Mouse (Mus musculus): ENCODE measurements at regions not wholly inside any gene's neighbourhood (a gene's known extent, or its start where the extent isn't known, plus 50 kb on each side); places are given as distances from the start of the nearest gene placed in this dataset.

- Histone ChIP-seq H3K4me3 (ENCODE audit: control insufficient read depth in 1 of 2, insufficient read depth in 1 of 2, low read depth in 2 of 2, low read length in 2 of 2) (no peak overlapping the region), H3K9ac (ENCODE audit: control insufficient read depth, low read depth, low read length, poor library complexity, severe bottlenecking) (no peak overlapping the region), H3K27ac (ENCODE audit: control insufficient read depth, low read depth, low read length) (no peak overlapping the region), H3K4me1 (ENCODE audit: control insufficient read depth in 1 of 2, insufficient read depth in 2 of 2, low read length in 2 of 2) (no peaks in the 10 kb centered on the region), H3K36me3 (ENCODE audit: control insufficient read depth in 1 of 2, insufficient read depth in 2 of 2, low read length in 2 of 2) (no peaks in the 10 kb centered on the region), H3K9me3 (replicated peaks; ENCODE audit: insufficient read depth, low read length) (no peaks in the 10 kb centered on the region), H3K27me3 (ENCODE audit: control insufficient read depth in 1 of 2, insufficient read depth in 2 of 2, low read length in 2 of 2) (no peaks in the 10 kb centered on the region), H3K79me2 (ENCODE audit: control insufficient read depth, insufficient read depth, low read length, poor library complexity) (no peaks in the 10 kb centered on the region)
- DNase-seq (ENCODE audit: low read depth, low spot score): no peak
- no peak for TF ChIP-seq GABPA (IDR thresholded peaks at IDR 0.05; ENCODE audit: low read depth, low read length)
- no peak for TF ChIP-seq POLR2AphosphoS2 (IDR thresholded peaks at IDR 0.05; ENCODE audit: low read length)
- no peak for TF ChIP-seq ETS1 (IDR thresholded peaks at IDR 0.05; ENCODE audit: low read depth, low read length)
- TF ChIP-seq MYB (IDR thresholded peaks at IDR 0.05; ENCODE audit: low read depth, low read length): no peak
Observed at GRCm38 (mm10) chr12:13753878-13754277, 398.0 kb downstream of the Fam84a start.

DNA sequence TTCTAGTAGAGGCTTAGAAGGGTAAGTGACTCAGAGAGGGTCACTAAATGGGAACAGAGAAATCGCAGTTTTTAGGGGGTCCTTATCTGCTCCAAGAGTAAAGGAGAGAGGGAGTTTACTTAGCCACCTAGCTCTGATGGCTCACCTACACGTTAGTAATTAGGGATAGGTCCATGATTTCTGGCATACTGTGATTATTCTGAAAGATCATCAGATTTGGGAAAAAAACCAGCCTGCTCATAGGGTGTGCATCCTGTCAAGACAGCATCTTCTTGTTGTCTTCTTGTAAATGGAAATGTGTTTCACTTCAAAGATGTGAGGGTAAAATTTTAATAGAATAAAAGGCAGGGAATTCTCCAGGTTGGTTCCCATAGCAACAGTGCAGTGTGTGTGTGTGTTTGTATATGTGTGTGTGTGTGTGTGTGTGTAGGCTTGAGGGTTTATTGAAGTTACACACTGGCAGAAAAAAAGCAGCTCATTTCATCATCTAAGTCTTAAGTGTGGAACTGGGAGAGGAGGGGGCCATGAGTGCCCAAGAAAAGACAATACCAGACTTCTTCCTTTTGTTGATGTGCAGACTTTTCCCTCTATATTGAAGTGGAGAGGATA is 407.4 kb downstream of the Fam84a start:
- Histone ChIP-seq H3K79me2 (ENCODE audit: control insufficient read depth, insufficient read depth, low read length, poor library complexity) (no peaks in the 10 kb centered on the region), H3K9me3 (replicated peaks; ENCODE audit: insufficient read depth, low read length) (no peaks in the 10 kb centered on the region), H3K9ac (ENCODE audit: control insufficient read depth, low read depth, low read length, poor library complexity, severe bottlenecking) (no peak overlapping the region), H3K4me1 (ENCODE audit: control insufficient read depth in 1 of 2, insufficient read depth in 2 of 2, low read length in 2 of 2) (no peaks in the 10 kb centered on the region), H3K36me3 (ENCODE audit: control insufficient read depth in 1 of 2, insufficient read depth in 2 of 2, low read length in 2 of 2) (no peaks in the 10 kb centered on the region), H3K4me3 (ENCODE audit: control insufficient read depth in 1 of 2, insufficient read depth in 1 of 2, low read depth in 2 of 2, low read length in 2 of 2) (no peak overlapping the region), H3K27ac (ENCODE audit: control insufficient read depth, low read depth, low read length) (no peak overlapping the region), H3K27me3 (ENCODE audit: control insufficient read depth in 1 of 2, insufficient read depth in 2 of 2, low read length in 2 of 2) (no peaks in the 10 kb centered on the region)
- DNase-seq (ENCODE audit: low read depth, low spot score): no peak
- TF ChIP-seq ZNF384 (IDR thresholded peaks at IDR 0.05; ENCODE audit: low read depth, low read length) (no peak), SIN3A (IDR thresholded peaks at IDR 0.05; ENCODE audit: low read length) (no peak), NRF1 (IDR thresholded peaks at IDR 0.05; ENCODE audit: insufficient read depth, low read depth, low read length, poor library complexity, severe bottlenecking) (no peak), JUND (IDR thresholded peaks at IDR 0.05; ENCODE audit: low read depth, low read length) (no peak), ETS1 (IDR thresholded peaks at IDR 0.05; ENCODE audit: low read depth, low read length) (no peak), MXI1 (IDR thresholded peaks at IDR 0.05; ENCODE audit: low read depth, low read length) (no peak), KAT2A (conservative IDR thresholded peaks at IDR 0.05; ENCODE audit: low read depth, low read length) (no peak)

DNA sequence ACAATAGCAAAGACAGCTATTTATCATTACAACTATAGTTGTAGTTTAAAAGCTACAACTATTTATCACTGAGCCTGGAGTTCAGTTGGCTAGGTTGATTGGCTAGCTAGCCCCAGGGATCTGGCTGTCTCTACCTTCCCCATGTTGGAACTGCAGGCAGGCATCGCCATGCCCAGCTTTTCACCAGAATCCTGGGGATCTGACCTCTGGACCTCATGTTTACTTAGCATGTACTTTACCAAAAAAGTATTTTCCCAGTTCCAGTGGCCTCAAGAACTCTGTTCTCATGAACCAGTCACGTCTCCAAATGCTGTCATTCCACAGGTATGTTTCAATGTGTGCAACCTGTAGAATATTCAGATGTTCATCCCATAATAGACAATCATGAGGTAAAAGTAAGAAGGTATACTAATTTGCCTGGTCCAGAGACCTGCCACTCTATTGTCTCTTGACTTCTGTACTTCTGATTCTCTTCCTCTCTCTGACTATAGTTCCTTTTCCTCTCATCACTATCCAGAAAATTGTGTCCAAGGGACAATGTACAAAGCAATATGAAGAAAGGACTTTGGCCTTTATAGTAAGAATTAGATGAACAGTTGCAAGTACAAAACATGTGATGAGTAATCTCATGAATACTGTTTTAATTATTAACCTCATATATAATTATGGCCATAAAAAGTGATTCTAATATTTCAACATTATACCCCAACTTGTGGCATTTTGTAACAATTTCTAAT is 421.8 kb downstream of the Fam84a start:
- DNase-seq (ENCODE audit: low read depth, low spot score): no peak
- H3K27me3 ChIP-seq (ENCODE audit: control insufficient read depth in 1 of 2, insufficient read depth in 2 of 2, low read length in 2 of 2): no peaks in the 10 kb centered on the region
- no peak for TF ChIP-seq TAL1 (IDR thresholded peaks at IDR 0.05; ENCODE audit: low read length)
- TF ChIP-seq POLR2AphosphoS5 (IDR thresholded peaks at IDR 0.05; ENCODE audit: borderline replicate concordance, low read depth, low read length): no peak
- no peak for TF ChIP-seq UBTF (IDR thresholded peaks at IDR 0.05; ENCODE audit: borderline replicate concordance, insufficient read depth, low read depth, low read length)
- no peak for TF ChIP-seq RAD21 (IDR thresholded peaks at IDR 0.05; ENCODE audit: low read depth, low read length)
- no peak for TF ChIP-seq ZKSCAN1 (IDR thresholded peaks at IDR 0.05; ENCODE audit: low read depth, low read length)
- no peak for TF ChIP-seq GATA1 (IDR thresholded peaks at IDR 0.05; ENCODE audit: low read depth, low read length)
- TF ChIP-seq TCF12 (IDR thresholded peaks at IDR 0.05; ENCODE audit: low read depth, low read length): no peak
- no peak for TF ChIP-seq KAT2A (conservative IDR thresholded peaks at IDR 0.05; ENCODE audit: low read depth, low read length)
- TF ChIP-seq USF2 (IDR thresholded peaks at IDR 0.05; ENCODE audit: borderline replicate concordance in 1 of 2, insufficient read depth in 1 of 2, low read depth in 1 of 2, low read length in 2 of 2): no peak
- TF ChIP-seq MYB (IDR thresholded peaks at IDR 0.05; ENCODE audit: low read depth, low read length): no peak
- TF ChIP-seq JUND (IDR thresholded peaks at IDR 0.05; ENCODE audit: low read depth, low read length): no peak

More for the DNA sequence above, 421.8 kb downstream of the Fam84a start:
- no peak overlapping the region for H3K4me3 ChIP-seq (ENCODE audit: control insufficient read depth in 1 of 2, insufficient read depth in 1 of 2, low read depth in 2 of 2, low read length in 2 of 2)
- no peaks in the 10 kb centered on the region for H3K36me3 ChIP-seq (ENCODE audit: control insufficient read depth in 1 of 2, insufficient read depth in 2 of 2, low read length in 2 of 2)
- H3K9me3 ChIP-seq (replicated peaks; ENCODE audit: insufficient read depth, low read length): no peaks in the 10 kb centered on the region
- no peak overlapping the region for H3K27ac ChIP-seq (ENCODE audit: control insufficient read depth, low read depth, low read length)
- H3K4me1 ChIP-seq (ENCODE audit: control insufficient read depth in 1 of 2, insufficient read depth in 2 of 2, low read length in 2 of 2): no peaks in the 10 kb centered on the region
- H3K79me2 ChIP-seq (ENCODE audit: control insufficient read depth, insufficient read depth, low read length, poor library complexity): no peaks in the 10 kb centered on the region
- no peak overlapping the region for H3K9ac ChIP-seq (ENCODE audit: control insufficient read depth, low read depth, low read length, poor library complexity, severe bottlenecking)

Measured in MEL (cell line).